Mouse (Mus musculus) liver, embryonic 14.5 days (tissue): ENCODE data around the gene Gm10260. TPM values are rescaled to one million over a fixed set of nuclear protein-coding genes. Genes with fewer than 3 reads are reported as not detected.

Experiments used
- ATAC-seq: fragments of 200-750 bp; cut with Nextera tagmentation; 2 replicates; pipeline ENCODE4 v1.8.0; 2017; ENCODE audit warnings: moderate number of reproducible peaks, mild to moderate bottlenecking, moderate library complexity; ENCODE audit not compliant: insufficient read depth
- DNase-seq, 3 experiments: peaks; one replicate each; pipeline ENCODE4 v3.0.0-alpha.2; 2012 to 2013; ENCODE audit warnings: low read depth in 3 of 3, low spot score in 3 of 3
- H3K27ac ChIP-seq: fragments of 300-500 bp; sonication (generic); 2 replicates; pipeline ENCODE4 v1.5.1; 2014; ENCODE audit warnings: moderate library complexity, mild to moderate bottlenecking, control low read depth, inconsistent platforms
- H3K27me3 ChIP-seq: fragments of 300-500 bp; sonication (generic); 2 replicates; pipeline ENCODE4 v1.6.1; 2014; ENCODE audit warnings: mild to moderate bottlenecking, low read length, moderate library complexity; ENCODE audit not compliant: control insufficient read depth, insufficient read depth
- H3K36me3 ChIP-seq: fragments of 300-500 bp; sonication (generic); replicated peaks from 2 replicates; pipeline ENCODE4 v1.6.1; 2014; ENCODE audit warnings: low read depth; ENCODE audit not compliant: control insufficient read depth, insufficient read depth
- H3K4me1 ChIP-seq, 2 experiments: fragments of 200-500 bp in 1 of 2; fragments of 300-500 bp in 1 of 2; sonication (generic) in 1 of 2; replicated peaks; 2 replicates each; pipeline ENCODE4 v1.6.1; 2012 to 2014; ENCODE audit warnings: antibody characterized with exemption in 1 of 2, inconsistent platforms in 1 of 2, low read length in 1 of 2; ENCODE audit not compliant: control insufficient read depth in 2 of 2, insufficient read depth in 2 of 2
- H3K4me2 ChIP-seq: fragments of 300-500 bp; sonication (generic); 2 replicates; pipeline ENCODE4 v1.6.1; 2014; ENCODE audit warnings: low read depth, mild to moderate bottlenecking, control low read depth, moderate library complexity
- H3K4me3 ChIP-seq, 2 experiments: fragments of 200-500 bp in 1 of 2; fragments of 300-500 bp in 1 of 2; sonication (generic) in 1 of 2; 2 replicates each; pipeline ENCODE4 v1.5.1; 2012 to 2014; ENCODE audit warnings: low read depth in 2 of 2, low read length in 2 of 2, mild to moderate bottlenecking in 2 of 2, control low read depth in 1 of 2, inconsistent platforms in 1 of 2, moderate library complexity in 1 of 2; ENCODE audit not compliant: insufficient read depth in 1 of 2
- H3K9ac ChIP-seq: fragments of 300-500 bp; sonication (generic); replicated peaks from 2 replicates; pipeline ENCODE4 v1.6.1; 2014; ENCODE audit warnings: mild to moderate bottlenecking, control low read depth, moderate library complexity
- H3K9me3 ChIP-seq: fragments of 300-500 bp; sonication (generic); 2 replicates; pipeline ENCODE4 v1.6.1; 2016; ENCODE audit warnings: low read length, mixed read lengths; ENCODE audit not compliant: control insufficient read depth
- CTCF ChIP-seq: IDR thresholded peaks from 2 replicates; pipeline ENCODE4 v1.5.1; 2016; ENCODE audit warnings: antibody characterized with exemption, low read depth, control low read depth
- EP300 ChIP-seq: IDR thresholded peaks from 2 replicates; pipeline ENCODE4 v1.6.1; 2016; ENCODE audit warnings: antibody characterized with exemption, low read depth
- WGBS: fragments of 180-500 bp; shearing (Covaris S2); extraction: QIAGEN DNeasy Blood & Tissue Kit; methylation state at CpG from one replicate; pipeline ENCODE4 v1.1.7; 2014; ENCODE audit not compliant: insufficient replicate concordance; 5-methylcytosine and 5-hydroxymethylcytosine counted together
- polyA plus RNA-seq, 2 experiments: library from polyadenylated mRNA; depleted of rRNA in 1 of 2; stranded (reverse) in 1 of 2; unstranded in 1 of 2; fragments of >200 nt; fragmentation: Nextera tagmentation in 1 of 2; extraction: Ambion mirVana in 1 of 2; gene quantifications; 2 replicates each; pipeline versions ENCODE4 v1.2.1 to v1.2.3; 2012 to 2014

The Gm10260 gene
- polyA plus RNA-seq, 2 experiments = 0.99 to 3.7 TPM

GRCm38 (mm10) chr13:97778698-97779194, 18.3 kb upstream of the Gm10260 start:
- 11% methylated on average over 5 of the region's 5 CpGs for WGBS
- DNase-seq (peak; percentile 86 to 92 (median 87)), ATAC-seq (peak; percentile 94)
- Histone ChIP-seq H3K4me2 (peak overlapping the region; percentile 81), H3K27ac (peak overlapping the region; percentile 100), H3K4me1 (peaks cover 60 to 61% of the 10 kb centered on the region in 2 experiments), H3K9ac (peak overlapping the region; percentile 64), H3K36me3 (no peaks in the 10 kb centered on the region), H3K27me3 (no peaks in the 10 kb centered on the region), H3K4me3 (peak overlapping the region; percentile 14 to 46), H3K9me3 (no peaks in the 10 kb centered on the region)
- TF ChIP-seq CTCF = peak; percentile 28; the same call in 1 of the 2 replicates
- peak; percentile 93 for TF ChIP-seq EP300

GRCm38 (mm10) chr13:97777667-97778066, 17.2 kb upstream of the Gm10260 start:
- Histone ChIP-seq H3K36me3 (no peaks in the 10 kb centered on the region), H3K9me3 (no peaks in the 10 kb centered on the region), H3K4me3 (peak overlapping the region in 1 of 2 experiments; percentile 46; a peak in 2 of 4 replicates), H3K4me1 (peaks cover 60 to 64% of the 10 kb centered on the region in 2 experiments), H3K27me3 (no peaks in the 10 kb centered on the region), H3K27ac (peak overlapping the region; percentile 100), H3K9ac (peak overlapping the region; percentile 48), H3K4me2 (peak overlapping the region; percentile 81)
- ATAC-seq = peak; percentile 11; the same call in 1 of the 2 replicates
- DNase-seq = peak in 1 of 3 experiments; percentile 28
- no peak for TF ChIP-seq EP300
- TF ChIP-seq CTCF = peak; percentile 13; the same call in 1 of the 2 replicates
- 32% methylated on average over 2 of the region's 2 CpGs for WGBS

GRCm38 (mm10) chr13:97776702-97777101, 16.3 kb upstream of the Gm10260 start:
- Histone ChIP-seq H3K9me3 (no peaks in the 10 kb centered on the region), H3K9ac (no peak overlapping the region), H3K4me3 (no peak overlapping the region), H3K27ac (peak overlapping the region; percentile 22), H3K4me1 (peaks cover 55 to 58% of the 10 kb centered on the region in 2 experiments), H3K4me2 (0 out of 2 replicates have a peak overlapping the region, but pooled peaks have one; percentile 8), H3K27me3 (no peaks in the 10 kb centered on the region), H3K36me3 (no peaks in the 10 kb centered on the region)
- DNase-seq (no peak), ATAC-seq (no peak)
- 87% methylated on average over 3 of the region's 3 CpGs for WGBS
- no peak for TF ChIP-seq EP300
- no peak for TF ChIP-seq CTCF

GRCm38 (mm10) chr13:97775907-97776306, 15.5 kb upstream of the Gm10260 start:
- 25% methylated on average over 8 of the region's 8 CpGs for WGBS
- H3K4me2 ChIP-seq = no peak overlapping the region
- TF ChIP-seq CTCF (no peak), EP300 (peak; percentile 38)
- ATAC-seq = no peak
- peaks cover 47 to 51% of the 10 kb centered on the region in 2 experiments for H3K4me1 ChIP-seq
- no peak overlapping the region for H3K9ac ChIP-seq
- no peak overlapping the region for H3K27ac ChIP-seq
- no peaks in the 10 kb centered on the region for H3K9me3 ChIP-seq
- H3K4me3 ChIP-seq = no peak overlapping the region
- DNase-seq = no peak
- no peaks in the 10 kb centered on the region for H3K27me3 ChIP-seq
- H3K36me3 ChIP-seq = no peaks in the 10 kb centered on the region

GRCm38 (mm10) chr13:97774740-97775425, 14.5 kb upstream of the Gm10260 start:
- no peaks in the 10 kb centered on the region for H3K36me3 ChIP-seq
- 77% methylated on average over 10 of the region's 10 CpGs for WGBS
- H3K9me3 ChIP-seq = no peaks in the 10 kb centered on the region
- no peak for TF ChIP-seq CTCF
- no peak for TF ChIP-seq EP300
- H3K27me3 ChIP-seq = no peaks in the 10 kb centered on the region
- no peak overlapping the region for H3K27ac ChIP-seq
- DNase-seq (no peak), ATAC-seq (no peak)
- no peak overlapping the region for H3K4me3 ChIP-seq
- peaks cover 38 to 41% of the 10 kb centered on the region in 2 experiments for H3K4me1 ChIP-seq
- no peak overlapping the region for H3K4me2 ChIP-seq
- no peak overlapping the region for H3K9ac ChIP-seq
